In genomic region chr10:79716988-79717355, GRCm38 (mm10) we compare ENCODE assay signal across 8 mouse cellular contexts. TPM values are rescaled to one million over a fixed set of nuclear protein-coding genes. Genes with fewer than 3 reads are reported as not detected.
DNase-seq lines count a peak whose midpoint lies in the region; ATAC-seq and TF ChIP-seq lines count a peak whose summit lies in the region.

No protein-coding gene starts in this region.

- DNase-seq in lung, adult 2 months, result peak; percentile 30
- no peak for DNase-seq in lung, postnatal 36 days
- DNase-seq in spleen, adult 18-20 months, result no peak
- DNase-seq in embryo, embryonic 10.5 days (ENCODE audit: low spot score), result no peak

- TF ChIP-seq CTCF in lung, adult 2 months (IDR thresholded peaks at IDR 0.05; ENCODE audit: insufficient read depth, low read length), result no peak
- TF ChIP-seq CTCF in bone marrow macrophage, adult 2 months (IDR thresholded peaks at IDR 0.05; ENCODE audit: low read depth, low read length), result no peak
- TF ChIP-seq CTCF in intestine, postnatal 0 days (IDR thresholded peaks at IDR 0.05; ENCODE audit: low read depth), result no peak

- WGBS in lung, adult 2 months, result 1% methylated on average over 43 of the region's 44 CpGs
- WGBS in embryonic facial prominence, embryonic 12.5 days, result under 1% methylated on average over 44 of the region's 44 CpGs
- WGBS in intestine, postnatal 0 days, result 1% methylated on average over 28 of the region's 44 CpGs
- WGBS in neural tube, embryonic 15.5 days, result under 1% methylated on average over 44 of the region's 44 CpGs

- peak overlapping the region; percentile 6 for H3K4me3 ChIP-seq in lung, adult 2 months (replicated peaks; ENCODE audit: extremely low read depth, low read depth, low read length)
- H3K4me3 ChIP-seq in bone marrow macrophage, adult 2 months (ENCODE audit: insufficient read depth, low read length), result peak overlapping the region; percentile 55
- H3K4me3 ChIP-seq in embryonic facial prominence, embryonic 12.5 days, result peak overlapping the region; percentile 56
- H3K4me3 ChIP-seq in intestine, postnatal 0 days (ENCODE audit: low read depth, low read length), result peak overlapping the region; percentile 58
- peak overlapping the region; percentile 78 for H3K4me3 ChIP-seq in neural tube, embryonic 15.5 days (replicated peaks)

- peak overlapping the region; percentile 98 for H3K4me2 ChIP-seq in embryonic facial prominence, embryonic 12.5 days (replicated peaks)
- H3K4me2 ChIP-seq in intestine, postnatal 0 days (replicated peaks; ENCODE audit: low read depth), result peak overlapping the region; percentile 99
- H3K4me2 ChIP-seq in neural tube, embryonic 15.5 days, result peak overlapping the region; percentile 87

- peaks cover 57% of the 10 kb centered on the region for H3K27me3 ChIP-seq in embryonic facial prominence, embryonic 12.5 days
- H3K27me3 ChIP-seq in intestine, postnatal 0 days (replicated peaks; ENCODE audit: control insufficient read depth, insufficient read depth, low read length), result peaks cover 32% of the 10 kb centered on the region
- H3K27me3 ChIP-seq in neural tube, embryonic 15.5 days (replicated peaks), result peaks cover 51% of the 10 kb centered on the region

- H3K9ac ChIP-seq in embryonic facial prominence, embryonic 12.5 days, result peak overlapping the region; percentile 57
- H3K9ac ChIP-seq in intestine, postnatal 0 days (ENCODE audit: low read depth, low read length), result no peak overlapping the region
- H3K9ac ChIP-seq in neural tube, embryonic 15.5 days (replicated peaks), result peak overlapping the region; percentile 75

- no peak for TF ChIP-seq POLR2A in lung, adult 2 months (IDR thresholded peaks at IDR 0.05; ENCODE audit: borderline replicate concordance, extremely low read depth, low read depth, low read length)
- TF ChIP-seq POLR2A in bone marrow macrophage, adult 2 months (IDR thresholded peaks at IDR 0.05; ENCODE audit: borderline replicate concordance, low read depth, low read length), result no peak

- no peaks in the 10 kb centered on the region; the same call in 1 of the 2 replicates for H3K4me1 ChIP-seq in lung, adult 2 months (ENCODE audit: control insufficient read depth, insufficient read depth, low read length)
- H3K4me1 ChIP-seq in bone marrow macrophage, adult 2 months (ENCODE audit: control insufficient read depth, insufficient read depth, low read length), result no peaks in the 10 kb centered on the region
- peaks cover 14% of the 10 kb centered on the region for H3K4me1 ChIP-seq in embryonic facial prominence, embryonic 12.5 days
- no peaks in the 10 kb centered on the region; the same call in 1 of the 2 replicates for H3K4me1 ChIP-seq in intestine, postnatal 0 days (replicated peaks; ENCODE audit: control insufficient read depth, insufficient read depth, low read length)
- peaks cover 31% of the 10 kb centered on the region for H3K4me1 ChIP-seq in neural tube, embryonic 15.5 days

- ATAC-seq in embryonic facial prominence, embryonic 12.5 days (ENCODE audit: insufficient number of reproducible peaks, insufficient read depth, low FRiP score, low TSS enrichment), result no peak
- no peak for ATAC-seq in intestine, postnatal 0 days
- peak; percentile 34; the same call in 1 of the 2 replicates for ATAC-seq in neural tube, embryonic 15.5 days (ENCODE audit: low FRiP score)

- H3K36me3 ChIP-seq in embryonic facial prominence, embryonic 12.5 days, result peaks cover 3% of the 10 kb centered on the region; the same call in 1 of the 2 replicates
- peaks cover under 1% of the 10 kb centered on the region; the same call in 1 of the 2 replicates for H3K36me3 ChIP-seq in intestine, postnatal 0 days (ENCODE audit: control insufficient read depth, insufficient read depth)
- H3K36me3 ChIP-seq in neural tube, embryonic 15.5 days, result peaks cover 5% of the 10 kb centered on the region

- no peak overlapping the region for H3K27ac ChIP-seq in bone marrow macrophage, adult 2 months (ENCODE audit: insufficient read depth, low read depth, low read length)
- no peak overlapping the region for H3K27ac ChIP-seq in embryonic facial prominence, embryonic 12.5 days
- no peak overlapping the region for H3K27ac ChIP-seq in intestine, postnatal 0 days (ENCODE audit: low read depth, low read length)
- peak overlapping the region; percentile 78 for H3K27ac ChIP-seq in neural tube, embryonic 15.5 days (replicated peaks)

- H3K9me3 ChIP-seq in embryonic facial prominence, embryonic 12.5 days, result no peaks in the 10 kb centered on the region
- H3K9me3 ChIP-seq in intestine, postnatal 0 days (ENCODE audit: control insufficient read depth), result no peaks in the 10 kb centered on the region
- H3K9me3 ChIP-seq in neural tube, embryonic 15.5 days (replicated peaks), result no peaks in the 10 kb centered on the region

RNA-seq across cellular contexts. Expression of gene Hcn2, which starts 0.5 kb away (rescaled TPM):
- 3.0 and 3.9 TPM in 2 replicates for polyA plus RNA-seq in lung, adult 2 months (2012; rRNA removed)
- 0.86 and 1.3 TPM in 2 replicates for polyA plus RNA-seq in bone marrow macrophage, adult 2 months (2012; ENCODE audit: insufficient read depth, insufficient read length, missing spikeins)
- 0.06 and 0.08 TPM in 2 replicates for polyA plus RNA-seq in embryonic facial prominence, embryonic 12.5 days (2016; fragmentation: Nextera tagmentation; extraction: Ambion mirVana)
- polyA plus RNA-seq in intestine, postnatal 0 days (2015; fragmentation: Nextera tagmentation; extraction: Ambion mirVana), result 0.38 and 0.43 TPM in 2 replicates
- 2.0 and 3.0 TPM in 2 replicates for polyA plus RNA-seq in neural tube, embryonic 15.5 days (2015; fragmentation: Nextera tagmentation; extraction: Ambion mirVana)

RNA-seq across cellular contexts. Expression of gene Bsg, which starts 12.7 kb away (rescaled TPM):
- polyA plus RNA-seq in lung, adult 2 months (2012; rRNA removed), result 684 and 692 TPM in 2 replicates
- 300 and 307 TPM in 2 replicates for polyA plus RNA-seq in bone marrow macrophage, adult 2 months (2012; ENCODE audit: insufficient read depth, insufficient read length, missing spikeins)
- polyA plus RNA-seq in embryonic facial prominence, embryonic 12.5 days (2016; fragmentation: Nextera tagmentation; extraction: Ambion mirVana), result 689 and 691 TPM in 2 replicates
- 888 and 937 TPM in 2 replicates for polyA plus RNA-seq in intestine, postnatal 0 days (2015; fragmentation: Nextera tagmentation; extraction: Ambion mirVana)
- polyA plus RNA-seq in neural tube, embryonic 15.5 days (2015; fragmentation: Nextera tagmentation; extraction: Ambion mirVana), result 958 and 1,001 TPM in 2 replicates

RNA-seq across cellular contexts. Expression of gene Gzmm, which starts 28.2 kb away (rescaled TPM):
- 1.5 and 1.6 TPM in 2 replicates for polyA plus RNA-seq in lung, adult 2 months (2012; rRNA removed)
- polyA plus RNA-seq in bone marrow macrophage, adult 2 months (2012; ENCODE audit: insufficient read depth, insufficient read length, missing spikeins), result 0.84 TPM in 1 of 2 replicates, not detected in the other
- polyA plus RNA-seq in embryonic facial prominence, embryonic 12.5 days (2016; fragmentation: Nextera tagmentation; extraction: Ambion mirVana), result 0.55 and 1.5 TPM in 2 replicates
- 0.16 and 0.26 TPM in 2 replicates for polyA plus RNA-seq in intestine, postnatal 0 days (2015; fragmentation: Nextera tagmentation; extraction: Ambion mirVana)
- 1.1 TPM in 2 replicates for polyA plus RNA-seq in neural tube, embryonic 15.5 days (2015; fragmentation: Nextera tagmentation; extraction: Ambion mirVana)

RNA-seq across cellular contexts. Expression of gene Polrmt, which starts 29.4 kb away (rescaled TPM):
- polyA plus RNA-seq in lung, adult 2 months (2012; rRNA removed), result 42.0 and 46.2 TPM in 2 replicates
- 18.8 and 19.8 TPM in 2 replicates for polyA plus RNA-seq in bone marrow macrophage, adult 2 months (2012; ENCODE audit: insufficient read depth, insufficient read length, missing spikeins)
- polyA plus RNA-seq in embryonic facial prominence, embryonic 12.5 days (2016; fragmentation: Nextera tagmentation; extraction: Ambion mirVana), result 49.6 and 54.0 TPM in 2 replicates
- polyA plus RNA-seq in intestine, postnatal 0 days (2015; fragmentation: Nextera tagmentation; extraction: Ambion mirVana), result 18.7 and 20.1 TPM in 2 replicates
- 43.4 TPM in 2 replicates for polyA plus RNA-seq in neural tube, embryonic 15.5 days (2015; fragmentation: Nextera tagmentation; extraction: Ambion mirVana)

RNA-seq across cellular contexts. Expression of gene Cdc34, which starts 35.0 kb away (rescaled TPM):
- 112 and 121 TPM in 2 replicates for polyA plus RNA-seq in lung, adult 2 months (2012; rRNA removed)
- polyA plus RNA-seq in bone marrow macrophage, adult 2 months (2012; ENCODE audit: insufficient read depth, insufficient read length, missing spikeins), result 74.9 and 77.1 TPM in 2 replicates
- polyA plus RNA-seq in embryonic facial prominence, embryonic 12.5 days (2016; fragmentation: Nextera tagmentation; extraction: Ambion mirVana), result 137 and 146 TPM in 2 replicates
- 88.0 and 89.6 TPM in 2 replicates for polyA plus RNA-seq in intestine, postnatal 0 days (2015; fragmentation: Nextera tagmentation; extraction: Ambion mirVana)
- polyA plus RNA-seq in neural tube, embryonic 15.5 days (2015; fragmentation: Nextera tagmentation; extraction: Ambion mirVana), result 83.0 and 83.4 TPM in 2 replicates

Comparison
In these comparisons a context has a peak if more than half of its experiments do, and no peak if none do; other contexts are left out.
1. H3K4me3 ChIP-seq: peak in every context shown above with its lines; median percentile 78 in neural tube, embryonic 15.5 days; 58 in intestine, postnatal 0 days; 56 in embryonic facial prominence, embryonic 12.5 days; 55 in bone marrow macrophage, adult 2 months; 6 in lung, adult 2 months.